Mouse (Mus musculus) right cerebral cortex, postnatal 10 days (tissue): ENCODE data around the gene Maml3.

Experiments used
- DNase-seq, 2 experiments: peaks; one replicate each; pipeline ENCODE4 v3.0.0; 2021; ENCODE audit warnings: low spot score in 2 of 2

The Maml3 gene

GRCm38 (mm10) chr3:51953927-51954326, 150.9 kb downstream of the Maml3 start:
- no peak for DNase-seq

- DNase-seq: no peak
Measured at GRCm38 (mm10) chr3:51952728-51953623, 151.9 kb downstream of the Maml3 start.

GRCm38 (mm10) chr3:51952267-51952666, 152.6 kb downstream of the Maml3 start:
- DNase-seq: no peak

DNA sequence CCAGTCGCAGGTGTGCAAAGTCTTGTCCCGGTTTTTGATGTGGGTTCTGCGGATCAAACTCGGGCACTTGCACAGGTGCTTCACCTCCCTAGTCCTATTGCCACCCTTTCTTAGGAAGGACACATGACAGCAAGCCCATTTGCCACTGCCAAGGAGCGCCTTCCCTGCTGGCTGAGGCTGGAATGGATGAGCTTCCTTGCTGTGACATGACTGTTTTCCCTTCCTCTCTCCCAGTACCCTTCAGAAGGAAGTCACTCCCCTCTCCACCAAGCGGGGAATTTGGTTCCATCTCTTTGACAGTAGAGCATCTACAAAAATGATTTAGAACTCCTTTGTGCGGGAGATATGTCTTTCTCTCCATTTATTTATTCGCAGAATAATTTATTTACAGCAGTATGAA, 155.2 kb downstream of the Maml3 start:
- no peak for DNase-seq

GRCm38 (mm10) chr3:51947168-51947567, 157.7 kb downstream of the Maml3 start:
- DNase-seq: no peak

DNA sequence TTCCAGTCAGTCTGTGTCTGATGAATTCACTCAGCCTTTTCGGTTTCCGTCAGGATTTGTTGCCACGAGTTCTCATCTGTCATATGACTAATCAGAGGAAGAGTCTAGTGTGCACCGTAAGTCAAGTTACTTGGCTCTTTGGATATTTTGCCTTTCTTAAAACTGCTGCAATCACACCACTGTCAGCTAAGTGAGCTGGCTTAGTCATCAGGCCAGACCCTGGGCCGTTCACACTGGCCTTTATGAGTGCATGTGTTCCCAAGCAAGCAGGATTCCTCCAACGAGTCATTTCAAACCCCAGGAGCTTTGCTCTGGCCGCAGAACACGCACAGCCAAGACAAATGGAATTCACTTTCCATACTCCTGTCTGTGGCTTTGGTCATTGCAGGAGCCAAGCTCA, 161.2 kb downstream of the Maml3 start:
- no peak for DNase-seq

DNA sequence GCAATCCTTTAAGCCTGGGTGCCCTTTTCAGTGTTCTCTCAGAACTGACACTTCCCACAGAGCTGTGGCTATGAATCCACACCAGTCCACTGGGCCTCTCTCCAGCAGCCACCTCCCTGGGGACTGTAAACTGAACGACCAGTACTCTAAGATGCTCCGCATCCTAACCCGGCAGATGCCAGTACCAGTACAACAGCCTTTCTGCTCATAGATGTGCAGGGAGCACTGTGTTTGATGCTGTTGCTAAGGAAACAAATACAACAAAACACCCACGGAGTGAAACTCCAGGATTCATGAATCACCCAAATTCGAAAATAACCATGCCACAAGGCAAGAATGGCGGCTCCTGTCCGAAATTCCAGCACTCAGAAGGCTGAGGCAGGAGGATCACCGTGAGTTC, 163.1 kb downstream of the Maml3 start:
- DNase-seq: peak; percentile 28 to 52

DNA sequence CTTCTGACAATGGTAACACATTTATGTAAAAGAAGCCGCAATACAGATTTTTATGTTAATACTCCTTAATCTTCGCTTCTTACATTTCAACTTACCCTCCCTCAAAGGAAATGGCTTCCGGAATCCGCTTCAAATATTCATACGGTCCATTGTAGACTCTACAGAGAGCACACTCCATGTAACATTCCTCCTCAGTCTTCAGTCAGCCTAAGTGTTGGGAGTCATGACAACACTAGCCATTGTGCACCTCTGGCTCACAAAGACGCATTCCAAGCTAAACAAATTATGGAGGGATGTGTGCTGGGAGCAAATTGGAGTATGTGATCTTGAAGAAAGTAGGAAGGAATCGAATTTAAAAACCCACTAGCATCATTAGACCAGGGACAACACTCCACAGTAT, 165.0 kb downstream of the Maml3 start:
- no peak for DNase-seq

DNA sequence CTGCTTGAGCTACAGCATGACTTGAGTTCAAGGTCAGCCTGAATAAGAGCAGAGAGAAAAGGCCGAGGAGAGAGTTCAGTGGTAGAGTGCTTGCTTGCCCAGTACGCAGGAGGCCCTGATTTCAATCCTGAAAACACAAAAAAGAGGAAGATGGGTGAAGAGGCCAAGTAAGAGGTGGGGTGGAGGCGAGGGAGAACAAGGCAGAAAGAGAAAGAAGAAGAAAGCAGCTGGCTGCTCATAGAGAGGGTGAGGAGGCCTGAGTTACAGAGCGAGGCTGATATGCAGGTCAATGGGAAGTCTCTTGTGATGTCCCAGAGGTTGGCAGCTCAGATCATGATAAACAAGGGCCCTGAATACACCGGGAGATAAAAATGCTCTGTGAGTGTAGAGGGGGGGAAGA, 165.8 kb downstream of the Maml3 start:
- no peak for DNase-seq

- no peak for DNase-seq
Measured at GRCm38 (mm10) chr3:51937176-51937575, 167.7 kb downstream of the Maml3 start.

- no peak for DNase-seq
Measured at GRCm38 (mm10) chr3:51934531-51935485, 170.1 kb downstream of the Maml3 start.

- no peak for DNase-seq
Measured at GRCm38 (mm10) chr3:51928188-51928587, 176.7 kb downstream of the Maml3 start.

- DNase-seq: no peak
Measured at GRCm38 (mm10) chr3:51927591-51927990, 177.3 kb downstream of the Maml3 start.

- DNase-seq: no peak
Measured at GRCm38 (mm10) chr3:51927043-51927442, 177.8 kb downstream of the Maml3 start.

- DNase-seq: no peak
Measured at GRCm38 (mm10) chr3:51925758-51926157, 179.1 kb downstream of the Maml3 start.

DNA sequence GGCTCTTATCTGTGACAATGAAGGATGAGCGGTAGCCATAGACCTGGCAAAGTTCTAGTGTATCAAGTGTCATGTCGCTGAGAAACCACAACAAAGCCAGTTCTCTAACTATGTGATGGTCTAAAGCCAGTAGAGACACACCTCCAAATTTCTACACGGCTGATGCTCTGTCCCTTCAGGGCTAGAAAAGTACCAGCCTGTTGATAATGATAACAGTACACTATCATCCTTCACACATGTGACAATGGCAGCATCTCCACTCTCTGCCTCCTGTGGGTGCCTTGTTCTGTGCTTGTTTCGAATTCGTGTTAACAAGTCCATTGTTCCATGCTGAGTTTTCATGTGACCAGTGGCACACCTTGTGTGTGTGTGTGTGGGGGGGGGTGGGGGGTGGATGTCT, 180.2 kb downstream of the Maml3 start:
- no peak for DNase-seq

DNA sequence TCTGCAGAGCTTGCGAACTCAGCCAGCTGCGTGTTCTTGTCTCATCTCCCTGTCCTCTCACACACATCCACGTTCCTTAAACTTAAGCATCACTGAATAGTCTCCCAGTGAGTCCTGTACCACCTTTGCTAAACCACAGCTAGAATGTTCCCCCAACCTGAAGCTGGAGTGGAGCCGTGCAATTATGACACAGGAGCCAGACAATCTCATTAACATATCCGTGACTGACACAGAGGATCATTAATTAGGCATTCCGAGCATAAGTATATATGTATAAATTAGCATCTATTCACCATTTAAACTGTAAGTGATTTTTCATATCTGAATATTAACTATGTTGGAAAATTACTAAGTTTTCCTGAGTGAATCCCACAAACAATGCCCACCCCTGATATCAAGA, 181.1 kb downstream of the Maml3 start:
- no peak for DNase-seq

DNA sequence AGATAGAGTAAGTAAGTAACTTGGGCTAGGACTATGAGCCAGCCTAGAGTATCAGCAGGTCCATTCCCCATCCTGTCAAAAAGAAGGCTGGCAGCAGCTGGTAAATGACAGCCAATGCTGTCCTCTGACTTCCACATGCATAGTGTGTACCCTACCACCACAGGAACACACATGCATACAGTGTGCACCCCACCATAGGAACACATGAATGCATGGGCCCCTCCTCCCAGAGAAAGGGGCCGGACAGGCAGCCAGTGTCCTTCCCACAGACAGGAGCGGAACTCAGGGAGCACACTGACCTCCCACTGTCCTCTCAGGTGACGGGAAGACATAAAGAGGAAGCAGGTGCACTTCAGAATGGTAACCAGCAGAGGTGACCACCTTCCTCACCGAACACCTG, 188.0 kb downstream of the Maml3 start:
- no peak for DNase-seq

DNA sequence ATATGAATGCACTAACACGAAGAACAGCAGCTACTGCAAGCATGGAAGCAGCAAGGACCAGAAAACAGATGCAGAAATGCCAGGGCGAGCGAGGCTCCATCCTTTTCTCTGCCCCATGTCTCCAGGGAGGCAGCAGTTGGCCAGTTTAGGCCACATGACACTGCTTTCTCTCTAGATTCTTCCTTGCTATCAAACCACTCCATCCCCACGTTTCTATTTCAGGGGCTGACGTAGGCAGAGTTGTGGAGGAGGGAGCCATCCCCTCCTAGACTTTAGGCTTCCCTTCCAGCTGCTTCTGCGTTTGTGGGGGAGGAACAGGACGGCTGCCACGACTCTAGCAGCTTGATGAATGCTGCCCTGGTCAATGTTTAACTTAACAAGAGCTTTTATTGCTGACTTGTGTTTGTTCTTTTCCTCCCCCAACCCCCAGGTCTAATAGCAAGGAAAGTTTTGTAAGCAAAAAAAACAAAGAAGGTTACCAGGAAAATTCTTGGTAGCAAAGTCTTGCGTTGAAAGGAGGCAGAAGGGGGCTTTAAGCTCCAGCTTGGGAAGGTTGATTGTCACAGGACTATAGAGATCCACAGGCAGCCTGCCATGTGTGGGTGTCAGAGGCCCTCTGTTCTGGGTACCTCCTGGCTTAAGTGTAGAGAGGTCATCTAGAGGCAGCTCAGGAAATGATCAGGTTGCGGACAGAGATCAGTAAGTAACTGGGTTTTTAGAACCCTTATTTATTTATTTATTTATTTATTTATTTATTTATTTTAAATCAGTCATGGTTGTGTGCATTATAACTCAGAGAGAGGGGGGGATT, 188.6 kb downstream of the Maml3 start:
- peak; percentile 80 to 90 for DNase-seq

GRCm38 (mm10) chr3:51915415-51915814, 189.5 kb downstream of the Maml3 start:
- DNase-seq: no peak

GRCm38 (mm10) chr3:51914900-51915299, 190.0 kb downstream of the Maml3 start:
- DNase-seq: no peak

GRCm38 (mm10) chr3:51913498-51913897, 191.4 kb downstream of the Maml3 start:
- no peak for DNase-seq
